Mouse (Mus musculus) liver, embryonic 14.5 days (tissue): ENCODE results near the gene Ccdc65.

ENCODE experiments used
- CTCF ChIP-seq: IDR thresholded peaks from 2 replicates; pipeline ENCODE4 v1.5.1; 2016; ENCODE audit warnings: antibody characterized with exemption, low read depth, control low read depth
- EP300 ChIP-seq: IDR thresholded peaks from 2 replicates; pipeline ENCODE4 v1.6.1; 2016; ENCODE audit warnings: antibody characterized with exemption, low read depth

DNA sequence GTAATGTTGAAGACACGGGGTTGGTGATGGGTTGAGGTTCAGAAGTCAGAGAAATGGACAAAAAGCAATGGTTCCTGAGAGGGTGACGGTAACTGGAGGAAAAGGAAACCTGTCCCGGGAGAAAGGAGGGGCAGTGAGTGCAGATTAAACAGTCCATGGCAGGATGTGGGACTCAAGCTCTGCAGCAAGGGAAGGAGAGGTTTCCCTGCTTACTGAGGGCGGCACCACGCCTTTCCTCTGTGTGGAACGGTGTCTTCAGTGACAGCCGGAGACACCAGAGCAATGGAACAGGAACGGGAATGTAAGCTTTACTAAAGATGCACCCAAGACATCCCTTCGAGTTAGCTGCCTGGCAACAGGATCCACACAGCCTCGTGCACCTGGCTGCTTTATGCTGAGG is 28.5 kb downstream of the Ccdc65 start:
- no peak for TF ChIP-seq CTCF
- no peak for TF ChIP-seq EP300
